Mouse (Mus musculus) gastrocnemius, postnatal 10 days (tissue): ENCODE results near the gene Ptgfrn. TPM values are rescaled to one million over a fixed set of nuclear protein-coding genes. Genes with fewer than 3 reads are reported as not detected.

Experiments used
- DNase-seq: peaks from one replicate; pipeline ENCODE4 v3.0.0; 2021; ENCODE audit warnings: mixed read lengths
- long read RNA-seq, 2 experiments: library from polyadenylated mRNA; stranded (forward); transcript quantifications; one replicate each; pipeline ENCODE4 v2.0.0; 2021
- total RNA-seq, 2 experiments: library from RNA; stranded (reverse); gene quantifications; 2 replicates each; pipeline ENCODE4 v1.2.3; 2021

The Ptgfrn gene
- total RNA-seq: 10 to 100 TPM; 49.3 to 59.3 TPM
- long read RNA-seq, experiment 1, full-length matches to known transcripts: 7 of 20 reads
- long read RNA-seq, experiment 1, partial matches to known transcripts: 1 of 20 reads
- long read RNA-seq, experiment 1, other reads (novel, unspliced or antisense): 12 of 20 reads
- long read RNA-seq, experiment 2, full-length matches to known transcripts: 5 of 19 reads
- long read RNA-seq, experiment 2, partial matches to known transcripts: 2 of 19 reads
- long read RNA-seq, experiment 2, other reads (novel, unspliced or antisense): 12 of 19 reads

GRCm38 (mm10) chr3:101110043-101110837, at the start of gene Ptgfrn:
Ptgfrn (minus strand) TSS chr3:101110278.
- DNase-seq: peak; percentile 77

- DNase-seq: no peak
Measured at GRCm38 (mm10) chr3:101159701-101160100, 49.6 kb upstream of the Ptgfrn start.

GRCm38 (mm10) chr3:101154067-101154466, 44.0 kb upstream of the Ptgfrn start:
- no peak for DNase-seq

- DNase-seq: no peak
Measured at GRCm38 (mm10) chr3:101153341-101153740, 43.3 kb upstream of the Ptgfrn start.

GRCm38 (mm10) chr3:101146126-101146772, 36.2 kb upstream of the Ptgfrn start:
- DNase-seq: no peak

- DNase-seq: peak; percentile 34
Measured at GRCm38 (mm10) chr3:101145292-101146046, 35.4 kb upstream of the Ptgfrn start.

- no peak for DNase-seq
Measured at GRCm38 (mm10) chr3:101144366-101144948, 34.4 kb upstream of the Ptgfrn start.

GRCm38 (mm10) chr3:101143465-101143864, 33.4 kb upstream of the Ptgfrn start:
- DNase-seq: no peak

- DNase-seq: no peak
Measured at GRCm38 (mm10) chr3:101141864-101142263, 31.8 kb upstream of the Ptgfrn start.

GRCm38 (mm10) chr3:101139958-101140357, 29.9 kb upstream of the Ptgfrn start:
- DNase-seq: no peak

GRCm38 (mm10) chr3:101136483-101136882, 26.4 kb upstream of the Ptgfrn start:
- DNase-seq: no peak

- DNase-seq: no peak
Measured at GRCm38 (mm10) chr3:101134861-101135260, 24.8 kb upstream of the Ptgfrn start.

- no peak for DNase-seq
Measured at GRCm38 (mm10) chr3:101132981-101133380, 22.9 kb upstream of the Ptgfrn start.

GRCm38 (mm10) chr3:101131772-101132171, 21.7 kb upstream of the Ptgfrn start:
- DNase-seq: no peak

GRCm38 (mm10) chr3:101130526-101130925, 20.4 kb upstream of the Ptgfrn start:
- DNase-seq: peak; percentile 61

GRCm38 (mm10) chr3:101129620-101130019, 19.5 kb upstream of the Ptgfrn start:
- no peak for DNase-seq

GRCm38 (mm10) chr3:101129090-101129489, 19.0 kb upstream of the Ptgfrn start:
- DNase-seq: no peak

- DNase-seq: no peak
Measured at GRCm38 (mm10) chr3:101127766-101128165, 17.7 kb upstream of the Ptgfrn start.

- DNase-seq: no peak
Measured at GRCm38 (mm10) chr3:101124716-101125115, 14.6 kb upstream of the Ptgfrn start.

- no peak for DNase-seq
Measured at GRCm38 (mm10) chr3:101122479-101122878, 12.4 kb upstream of the Ptgfrn start.

- DNase-seq: no peak
Measured at GRCm38 (mm10) chr3:101117774-101118173, 7.7 kb upstream of the Ptgfrn start.

- DNase-seq: no peak
Measured at GRCm38 (mm10) chr3:101117386-101117749, 7.3 kb upstream of the Ptgfrn start.
